Mouse (Mus musculus): ENCODE results near the gene E130311K13Rik.

Gene E130311K13Rik

GRCm38 (mm10) chr3:63895786-63896185 lies 33.5 kb downstream of the E130311K13Rik start:
- DNase-seq (ENCODE audit: low spot score) = no peak

GRCm38 (mm10) chr3:63893677-63894076 lies 35.6 kb downstream of the E130311K13Rik start:
- DNase-seq (ENCODE audit: low spot score) = no peak

- DNase-seq (ENCODE audit: low spot score) = no peak
These were observed 37.1 kb downstream of the E130311K13Rik start for GRCm38 (mm10) chr3:63892154-63892553.

- DNase-seq (ENCODE audit: low spot score) = no peak
These were observed 48.2 kb downstream of the E130311K13Rik start for GRCm38 (mm10) chr3:63881065-63881464.

- DNase-seq (ENCODE audit: low spot score) = no peak
These were observed 50.1 kb downstream of the E130311K13Rik start for GRCm38 (mm10) chr3:63878995-63879666.

GRCm38 (mm10) chr3:63872818-63873217 lies 56.5 kb downstream of the E130311K13Rik start:
- no peak for DNase-seq (ENCODE audit: low spot score)

GRCm38 (mm10) chr3:63871249-63871648 lies 58.0 kb downstream of the E130311K13Rik start:
- no peak for DNase-seq (ENCODE audit: low spot score)

GRCm38 (mm10) chr3:63868285-63868684 lies 61.0 kb downstream of the E130311K13Rik start:
- DNase-seq (ENCODE audit: low spot score) = peak; percentile 66

GRCm38 (mm10) chr3:63865069-63865468 lies 64.2 kb downstream of the E130311K13Rik start:
- DNase-seq (ENCODE audit: low spot score) = no peak

Measured in testis, postnatal 10 days (tissue).